Mouse (Mus musculus) spleen, adult 18-20 months (tissue): ENCODE results near the gene Plce1.
"Not testable (repeated sequence)": the region's sequence is repeated elsewhere in the genome, so short reads cannot be mapped to it uniquely, and the experiment has no call there.

ENCODE experiments used
- DNase-seq, 2 experiments: peaks; one replicate each; pipeline ENCODE4 v3.0.0; 2022; ENCODE audit warnings: mixed read lengths in 2 of 2

Plce1 gene

GRCm38 (mm10) chr19:38592566-38593224, 111.8 kb downstream of the Plce1 start:
- DNase-seq, result no peak

- DNase-seq, result no peak
Observed at GRCm38 (mm10) chr19:38593225-38593897, 112.5 kb downstream of the Plce1 start.

- no peak for DNase-seq
Observed at GRCm38 (mm10) chr19:38596096-38596495, 115.2 kb downstream of the Plce1 start.

DNA sequence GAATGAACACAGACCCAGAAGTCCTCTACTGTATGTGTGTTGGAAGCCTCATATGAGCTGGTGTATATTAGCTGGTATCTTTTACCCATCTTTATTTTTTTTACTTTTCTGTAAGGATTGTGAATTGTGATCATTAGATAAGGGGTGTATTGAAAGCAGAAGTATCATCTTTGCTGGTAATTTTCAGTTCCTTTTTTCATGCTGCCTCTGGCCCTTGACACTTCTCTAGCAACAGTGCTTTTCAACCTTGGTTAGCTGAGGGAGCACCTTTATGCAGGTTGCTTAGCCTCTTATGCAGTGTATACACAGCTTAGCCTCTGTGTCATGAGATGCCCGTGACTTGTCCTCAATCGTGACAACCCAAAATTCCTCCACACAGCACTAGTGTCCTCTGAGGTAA, 116.5 kb downstream of the Plce1 start:
- DNase-seq, result no peak

- DNase-seq, result no peak
Observed at GRCm38 (mm10) chr19:38599001-38599400, 118.1 kb downstream of the Plce1 start.

DNA sequence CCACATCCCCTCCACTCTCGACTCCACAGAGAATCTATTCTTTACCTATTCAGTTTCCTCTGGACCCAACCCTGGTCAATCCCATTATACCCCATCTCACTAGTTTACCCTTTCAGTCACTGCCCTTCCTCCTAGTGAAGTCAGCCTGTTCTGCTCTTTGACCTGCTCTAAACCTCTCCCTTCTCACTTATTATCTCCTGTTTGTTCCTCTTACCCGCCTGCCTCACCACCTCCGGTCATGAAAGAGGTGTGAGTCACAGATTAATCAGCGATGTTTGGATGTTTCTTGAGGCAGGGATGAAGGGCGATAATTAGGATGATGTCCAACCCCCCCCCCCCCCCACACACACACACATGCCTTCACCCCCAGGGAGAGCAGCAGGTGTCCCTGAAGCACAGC, 120.2 kb downstream of the Plce1 start:
- DNase-seq, result no peak

- DNase-seq, result no peak
Observed at GRCm38 (mm10) chr19:38602811-38603210, 121.9 kb downstream of the Plce1 start.

- no peak for DNase-seq
Observed at GRCm38 (mm10) chr19:38607236-38607635, 126.3 kb downstream of the Plce1 start.

DNA sequence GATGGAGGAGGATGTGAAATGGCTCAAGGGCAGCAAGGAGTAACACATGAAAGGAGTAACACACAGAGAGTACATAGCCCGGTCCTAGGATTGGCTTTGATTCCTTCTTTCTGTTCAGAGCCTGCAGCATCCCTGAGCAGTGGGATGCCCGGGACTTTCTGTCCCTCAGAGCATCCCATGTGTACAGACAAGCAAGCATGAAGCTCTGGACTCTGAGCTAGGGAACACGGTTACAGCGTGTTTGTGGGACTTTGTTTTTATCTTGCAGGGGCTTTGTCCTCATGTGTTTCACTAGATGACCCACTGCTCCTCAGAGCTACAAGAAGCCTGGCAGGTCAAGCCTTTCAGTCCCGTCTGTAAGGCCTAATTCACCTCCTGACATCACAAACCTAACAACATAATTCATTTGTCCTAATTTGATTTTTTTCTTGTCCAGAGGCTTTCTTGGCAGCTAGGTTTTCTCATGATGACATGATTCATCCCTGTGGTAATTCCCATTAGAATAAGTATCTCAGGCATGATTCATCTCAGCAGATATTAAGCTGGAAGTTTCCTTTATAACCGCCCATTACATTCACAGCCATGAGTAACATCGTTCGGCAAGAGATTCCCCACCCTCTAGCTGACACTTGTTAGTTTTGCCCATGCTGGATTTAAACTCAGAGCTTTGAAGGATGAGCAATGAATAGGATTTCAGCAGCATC, 128.2 kb downstream of the Plce1 start:
- no peak for DNase-seq

DNA sequence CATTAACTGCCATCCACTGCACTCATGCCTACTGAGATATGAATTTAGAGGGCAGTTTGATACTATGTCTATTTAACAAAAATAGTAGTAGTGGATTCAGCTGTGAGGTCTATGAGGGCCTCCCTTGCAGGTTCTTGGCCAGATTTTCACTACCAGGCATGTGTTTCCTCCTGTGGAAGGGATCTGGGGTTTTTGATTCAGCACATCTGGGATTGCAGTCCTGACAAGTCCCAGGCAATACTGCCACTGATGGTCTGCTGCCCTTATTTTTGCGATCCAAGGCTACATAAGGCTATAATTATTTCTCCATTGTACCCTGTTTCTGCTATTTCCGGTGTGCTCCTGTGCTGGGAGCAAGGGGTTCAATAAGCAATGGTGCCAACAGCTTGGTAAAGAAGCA, 129.4 kb downstream of the Plce1 start:
- no peak for DNase-seq

DNA sequence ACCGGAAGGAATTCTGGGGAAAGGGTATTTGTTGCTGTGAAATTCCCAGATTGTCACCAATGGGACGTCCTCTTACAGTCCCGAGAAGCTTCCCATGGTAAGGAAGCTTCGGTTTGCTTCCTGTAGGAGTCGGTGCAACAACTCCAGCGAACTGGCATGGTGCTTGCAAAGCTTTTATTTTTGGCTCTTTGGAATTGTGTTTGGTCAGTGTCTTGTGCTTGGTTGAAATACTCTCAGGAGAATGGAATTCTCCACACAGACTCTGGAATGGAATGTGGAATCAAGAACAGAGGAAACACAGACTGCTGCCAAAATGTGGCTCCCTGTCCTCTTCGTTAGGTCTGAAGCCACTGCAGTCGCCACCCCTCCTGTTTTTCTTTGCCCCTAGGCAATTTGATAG, 129.9 kb downstream of the Plce1 start:
- no peak for DNase-seq

- DNase-seq, result no peak
Observed at GRCm38 (mm10) chr19:38614067-38614675, 133.3 kb downstream of the Plce1 start.

DNA sequence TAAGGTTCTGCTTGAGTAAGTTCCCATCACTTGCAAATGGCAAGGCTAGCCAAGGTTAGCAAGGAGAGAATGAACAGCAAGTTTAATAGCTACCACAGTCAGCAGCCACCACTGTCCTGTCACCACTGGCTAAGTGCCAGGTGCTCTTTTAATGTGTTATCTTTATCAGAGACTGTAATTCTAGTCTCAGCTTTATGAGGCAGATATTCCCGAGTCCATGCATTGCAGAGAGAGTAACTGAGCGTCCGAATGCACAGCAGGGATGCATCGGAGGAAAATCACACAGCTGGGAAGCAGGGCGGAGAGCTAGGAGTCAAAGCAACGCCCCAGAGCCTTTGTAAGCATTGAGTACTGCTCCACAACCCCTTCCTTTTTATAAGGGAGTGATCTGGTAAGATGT, 134.4 kb downstream of the Plce1 start:
- no peak for DNase-seq

DNA sequence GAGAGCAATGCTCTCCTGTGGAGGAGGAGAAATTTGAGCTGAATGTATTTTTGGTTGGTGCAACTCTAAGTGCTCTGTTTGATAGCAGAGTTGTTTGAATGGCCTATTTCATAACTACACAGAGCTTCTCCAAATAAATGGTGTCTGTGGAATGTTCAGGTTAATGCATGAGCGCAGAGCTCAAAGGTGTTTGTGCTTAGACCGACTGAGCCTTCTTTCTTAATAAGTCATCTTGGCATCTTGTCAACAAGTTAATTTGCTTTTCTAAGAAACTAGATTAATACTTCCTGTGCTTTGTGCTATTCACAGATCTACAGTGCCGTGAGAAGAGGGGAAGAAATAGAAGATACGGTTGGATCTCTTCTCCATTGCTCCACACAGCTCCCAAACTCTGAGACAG, 139.2 kb downstream of the Plce1 start:
- no peak for DNase-seq

- DNase-seq, result no peak
Observed at GRCm38 (mm10) chr19:38621546-38621945, 140.6 kb downstream of the Plce1 start.

- no peak for DNase-seq
Observed at GRCm38 (mm10) chr19:38626246-38627015, 145.5 kb downstream of the Plce1 start.

- no peak for DNase-seq
Observed at GRCm38 (mm10) chr19:38627075-38627768, 146.3 kb downstream of the Plce1 start.

- no peak for DNase-seq
Observed at GRCm38 (mm10) chr19:38632251-38632650, 151.3 kb downstream of the Plce1 start.

DNA sequence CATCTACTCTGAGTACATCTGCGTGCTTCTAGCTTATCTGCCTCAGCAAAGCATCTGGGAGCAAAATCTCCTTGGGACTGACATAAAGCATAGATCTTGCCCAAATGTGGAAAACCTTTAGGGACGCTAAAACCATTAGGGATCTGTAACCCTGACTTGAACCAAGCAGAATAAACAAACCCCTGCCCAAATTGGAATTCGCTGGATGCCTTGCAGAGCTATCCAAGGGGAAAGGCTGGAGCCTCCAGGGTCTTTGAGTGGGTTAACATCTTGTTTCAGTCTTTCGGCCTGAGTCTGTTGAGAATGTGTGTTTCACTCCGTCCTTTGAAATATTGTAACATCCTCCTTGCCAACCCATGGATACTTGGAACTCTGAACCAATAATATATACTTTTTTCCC, 152.4 kb downstream of the Plce1 start:
- DNase-seq, result no peak

- DNase-seq, result no peak
Observed at GRCm38 (mm10) chr19:38639050-38639449, 158.1 kb downstream of the Plce1 start.

DNA sequence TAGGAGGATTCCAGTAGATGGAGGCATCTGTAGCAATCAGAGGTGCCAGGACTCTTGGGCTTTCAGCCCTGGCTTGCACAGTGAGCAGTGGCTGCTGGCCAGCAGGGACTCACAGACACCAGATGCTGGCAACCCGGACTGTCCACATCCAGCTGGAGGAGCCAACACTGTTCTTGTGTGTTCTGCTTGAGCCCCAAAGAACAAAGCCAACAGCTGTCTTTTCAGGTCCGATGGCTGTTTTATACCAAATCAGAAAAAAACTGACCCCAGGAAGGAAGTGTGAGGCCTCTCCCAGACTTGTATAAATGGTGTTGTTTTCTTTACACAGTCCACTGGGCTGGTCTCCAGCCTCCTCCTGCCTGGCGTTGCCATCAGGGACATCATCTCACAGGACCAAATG, 158.9 kb downstream of the Plce1 start:
- no peak for DNase-seq

GRCm38 (mm10) chr19:38642515-38642914, 161.6 kb downstream of the Plce1 start:
- not testable (repeated sequence) for DNase-seq
